Mouse (Mus musculus) liver, embryonic 13.5 days (tissue): Measurements from ENCODE around the gene Raver1. TPM values are rescaled to one million over a fixed set of nuclear protein-coding genes. Genes with fewer than 3 reads are reported as not detected.

Experiments used
- ATAC-seq: fragments of 200-750 bp; cut with Nextera tagmentation; 2 replicates; pipeline ENCODE4 v1.8.0; 2017; ENCODE audit warnings: low read depth, mild to moderate bottlenecking, moderate number of reproducible peaks, moderate library complexity
- DNase-seq: peaks from one replicate; pipeline ENCODE4 v3.0.0; 2022
- H3K27ac ChIP-seq: fragments of 300-500 bp; sonication (generic); 2 replicates; pipeline ENCODE4 v1.5.1; 2015; ENCODE audit warnings: moderate library complexity, mild to moderate bottlenecking, inconsistent platforms
- H3K27me3 ChIP-seq: fragments of 300-500 bp; sonication (generic); 2 replicates; pipeline ENCODE4 v1.6.1; 2015; ENCODE audit warnings: mild to moderate bottlenecking, inconsistent platforms
- H3K36me3 ChIP-seq: fragments of 300-500 bp; sonication (generic); 2 replicates; pipeline ENCODE4 v1.6.1; 2015; ENCODE audit warnings: mild to moderate bottlenecking, inconsistent platforms
- H3K4me1 ChIP-seq: fragments of 300-500 bp; sonication (generic); replicated peaks from 2 replicates; pipeline ENCODE4 v1.6.1; 2015; ENCODE audit warnings: inconsistent platforms
- H3K4me2 ChIP-seq: fragments of 300-500 bp; sonication (generic); 2 replicates; pipeline ENCODE4 v1.6.1; 2015; ENCODE audit warnings: inconsistent platforms, mild to moderate bottlenecking, moderate library complexity
- H3K4me3 ChIP-seq: fragments of 300-500 bp; sonication (generic); replicated peaks from 2 replicates; pipeline ENCODE4 v1.5.1; 2015; ENCODE audit warnings: mild to moderate bottlenecking, inconsistent platforms
- H3K9ac ChIP-seq: fragments of 300-500 bp; sonication (generic); 2 replicates; pipeline ENCODE4 v1.6.1; 2015; ENCODE audit warnings: mild to moderate bottlenecking, inconsistent platforms
- H3K9me3 ChIP-seq: fragments of 300-500 bp; sonication (generic); replicated peaks from 2 replicates; pipeline ENCODE4 v1.6.1; 2016; ENCODE audit warnings: inconsistent platforms
- WGBS: fragments of 180-500 bp; shearing (Covaris S2); methylation state at CpG from one replicate; pipeline ENCODE4 v1.1.7; 2015; ENCODE audit not compliant: insufficient replicate concordance; 5-methylcytosine and 5-hydroxymethylcytosine counted together
- polyA plus RNA-seq: library from polyadenylated mRNA; unstranded; fragments of >200 nt; fragmentation: Nextera tagmentation; extraction: Ambion mirVana; gene quantifications from 2 replicates; pipeline ENCODE4 v1.2.1, GENCODE M21; 2015

The Raver1 gene
- polyA plus RNA-seq, 1 experiment from 2014 or later: 18.4 TPM

GRCm38 (mm10) chr9:21036666-21037065 is 55.1 kb downstream of the Raver1 start:
- no peak for DNase-seq
- peaks cover 86% of the 10 kb centered on the region for H3K4me1 ChIP-seq

GRCm38 (mm10) chr9:21036161-21036560 is 55.6 kb downstream of the Raver1 start:
- Histone ChIP-seq H3K4me3 (0 out of 2 replicates have a peak overlapping the region, but pooled peaks have one; percentile 8), H3K27ac (no peak overlapping the region), H3K36me3 (no peaks in the 10 kb centered on the region), H3K9me3 (no peaks in the 10 kb centered on the region), H3K4me1 (peaks cover 86% of the 10 kb centered on the region), H3K9ac (no peak overlapping the region), H3K27me3 (peaks cover 80% of the 10 kb centered on the region), H3K4me2 (no peak overlapping the region)
- DNase-seq (no peak), ATAC-seq (no peak)
- WGBS: 9% methylated on average over 20 of the region's 20 CpGs

More at GRCm38 (mm10) chr9:21036666-21037065, 55.1 kb downstream of the Raver1 start:
- Histone ChIP-seq H3K27me3 (peaks cover 78% of the 10 kb centered on the region), H3K4me3 (0 out of 2 replicates have a peak overlapping the region, but pooled peaks have one; percentile 8), H3K9me3 (no peaks in the 10 kb centered on the region), H3K36me3 (no peaks in the 10 kb centered on the region), H3K4me2 (no peak overlapping the region; the same call in 1 of the 2 replicates), H3K9ac (no peak overlapping the region), H3K27ac (no peak overlapping the region)
- ATAC-seq: no peak
- 4% methylated on average over 22 of the region's 22 CpGs for WGBS

- H3K4me1 ChIP-seq: peaks cover 85% of the 10 kb centered on the region
- no peaks in the 10 kb centered on the region for H3K36me3 ChIP-seq
- no peak overlapping the region for H3K4me3 ChIP-seq
- 32% methylated on average over 9 of the region's 9 CpGs for WGBS
- no peak overlapping the region for H3K27ac ChIP-seq
- no peak overlapping the region for H3K4me2 ChIP-seq
- no peaks in the 10 kb centered on the region for H3K9me3 ChIP-seq
- peaks cover 80% of the 10 kb centered on the region for H3K27me3 ChIP-seq
- H3K9ac ChIP-seq: no peak overlapping the region
- no peak for ATAC-seq
- DNase-seq: no peak
Measured at GRCm38 (mm10) chr9:21035586-21035985, 56.2 kb downstream of the Raver1 start.

- DNase-seq (no peak), ATAC-seq (no peak)
- Histone ChIP-seq H3K4me3 (no peak overlapping the region), H3K9ac (no peak overlapping the region), H3K27ac (no peak overlapping the region), H3K4me1 (peaks cover 83% of the 10 kb centered on the region), H3K9me3 (no peaks in the 10 kb centered on the region), H3K36me3 (no peaks in the 10 kb centered on the region), H3K4me2 (no peak overlapping the region), H3K27me3 (peaks cover 79% of the 10 kb centered on the region)
- 6% methylated on average over 17 of the region's 17 CpGs for WGBS
Measured at GRCm38 (mm10) chr9:21034481-21035085, 57.2 kb downstream of the Raver1 start.

GRCm38 (mm10) chr9:21033136-21033535 is 58.7 kb downstream of the Raver1 start:
- Histone ChIP-seq H3K4me2 (peak overlapping the region; percentile 99), H3K36me3 (no peaks in the 10 kb centered on the region), H3K27ac (no peak overlapping the region), H3K27me3 (peaks cover 66% of the 10 kb centered on the region), H3K9me3 (no peaks in the 10 kb centered on the region), H3K4me1 (peaks cover 83% of the 10 kb centered on the region), H3K9ac (peak overlapping the region; percentile 75), H3K4me3 (peak overlapping the region; percentile 75)
- DNase-seq: peak; percentile 88
- under 1% methylated on average over 34 of the region's 34 CpGs for WGBS
- peak; percentile 49 for ATAC-seq

GRCm38 (mm10) chr9:21032491-21032890 is 59.3 kb downstream of the Raver1 start:
- Histone ChIP-seq H3K27ac (no peak overlapping the region), H3K4me3 (peak overlapping the region; percentile 75), H3K36me3 (peaks cover 6% of the 10 kb centered on the region; the same call in 1 of the 2 replicates), H3K9ac (peak overlapping the region; percentile 75), H3K4me1 (peaks cover 86% of the 10 kb centered on the region), H3K27me3 (peaks cover 60% of the 10 kb centered on the region), H3K9me3 (no peaks in the 10 kb centered on the region), H3K4me2 (peak overlapping the region; percentile 99)
- no peak for ATAC-seq
- 4% methylated on average over 7 of the region's 7 CpGs for WGBS
- DNase-seq: no peak

- peak within 1 kb of the TSS; percentile 94 for H3K27ac ChIP-seq
- DNase-seq (no peak), ATAC-seq (no peak)
- no peaks in the 10 kb centered on the region for H3K9me3 ChIP-seq
- H3K4me2 ChIP-seq: peak within 1 kb of the TSS; percentile 99
- under 1% methylated on average over 35 of the region's 35 CpGs for WGBS
- H3K9ac ChIP-seq: peak within 1 kb of the TSS; percentile 75
- peaks cover 11% of the 10 kb centered on the region; the same call in 1 of the 2 replicates for H3K36me3 ChIP-seq
- H3K4me3 ChIP-seq: peak within 1 kb of the TSS; percentile 75
- H3K4me1 ChIP-seq: peaks cover 86% of the 10 kb centered on the region
- peaks cover 54% of the 10 kb centered on the region for H3K27me3 ChIP-seq
Measured at GRCm38 (mm10) chr9:21031896-21032351, 59.9 kb downstream of the Raver1 start, which contains the start of gene Icam5. TSS of gene Icam5 (plus strand) at chr9:21032073.

GRCm38 (mm10) chr9:21031251-21031895 is 60.4 kb downstream of the Raver1 start:
- under 1% methylated on average over 36 of the region's 36 CpGs for WGBS
- Histone ChIP-seq H3K4me1 (peaks cover 86% of the 10 kb centered on the region), H3K4me3 (peak overlapping the region; percentile 75), H3K36me3 (peaks cover 11% of the 10 kb centered on the region; the same call in 1 of the 2 replicates), H3K27me3 (peaks cover 48% of the 10 kb centered on the region), H3K4me2 (peak overlapping the region; percentile 99), H3K27ac (peak overlapping the region; percentile 94), H3K9ac (peak overlapping the region; percentile 75), H3K9me3 (no peaks in the 10 kb centered on the region)
- ATAC-seq (no peak), DNase-seq (peak; percentile 60)

GRCm38 (mm10) chr9:21030781-21031250 is 61.0 kb downstream of the Raver1 start:
- Histone ChIP-seq H3K4me1 (peaks cover 84% of the 10 kb centered on the region), H3K9ac (peak overlapping the region; percentile 94)

GRCm38 (mm10) chr9:21030055-21030600 is 61.7 kb downstream of the Raver1 start:
- H3K4me3 ChIP-seq: peak overlapping the region; percentile 75
- DNase-seq (no peak), ATAC-seq (no peak; the same call in 1 of the 2 replicates)
- H3K36me3 ChIP-seq: peaks cover 18% of the 10 kb centered on the region; the same call in 1 of the 2 replicates
- H3K4me1 ChIP-seq: peaks cover 80% of the 10 kb centered on the region
- peaks cover 36% of the 10 kb centered on the region for H3K27me3 ChIP-seq
- H3K4me2 ChIP-seq: peak overlapping the region; percentile 99
- WGBS: 11% methylated on average over 22 of the region's 22 CpGs
- H3K9me3 ChIP-seq: no peaks in the 10 kb centered on the region
- H3K9ac ChIP-seq: peak overlapping the region; percentile 94
- H3K27ac ChIP-seq: peak overlapping the region; percentile 98

More at GRCm38 (mm10) chr9:21030781-21031250, 61.0 kb downstream of the Raver1 start:
- peak; percentile 68 for ATAC-seq
- Histone ChIP-seq H3K4me2 (peak overlapping the region; percentile 99), H3K4me3 (peak overlapping the region; percentile 75), H3K36me3 (peaks cover 14% of the 10 kb centered on the region; the same call in 1 of the 2 replicates), H3K27ac (peak overlapping the region; percentile 98), H3K9me3 (no peaks in the 10 kb centered on the region), H3K27me3 (peaks cover 43% of the 10 kb centered on the region)
- DNase-seq: peak; percentile 86
- 1% methylated on average over 13 of the region's 13 CpGs for WGBS
